Mouse (Mus musculus): ENCODE measurements around the gene Wdr86.
"Not testable (repeated sequence)": the region's sequence is repeated elsewhere in the genome, so short reads cannot be mapped to it uniquely, and the experiment has no call there.

The Wdr86 gene

GRCm38 (mm10) chr5:24733134-24733533 lies 2.6 kb upstream of the Wdr86 start:
- peak; percentile 69 for DNase-seq (ENCODE audit: low spot score)

- no peak for DNase-seq (ENCODE audit: low spot score)
Observed at GRCm38 (mm10) chr5:24730986-24731385, 459 bp upstream of the Wdr86 start.

- DNase-seq (ENCODE audit: low spot score), result peak; percentile 51
Observed at GRCm38 (mm10) chr5:24729797-24730487, 585 bp downstream of the Wdr86 start.

- no peak for DNase-seq (ENCODE audit: low spot score)
Observed at GRCm38 (mm10) chr5:24726901-24727836, 3.4 kb downstream of the Wdr86 start.

- no peak for DNase-seq (ENCODE audit: low spot score)
Observed at GRCm38 (mm10) chr5:24725897-24726296, 4.6 kb downstream of the Wdr86 start.

GRCm38 (mm10) chr5:24724805-24725204 lies 5.7 kb downstream of the Wdr86 start:
- no peak for DNase-seq (ENCODE audit: low spot score)

- DNase-seq (ENCODE audit: low spot score), result no peak
Observed at GRCm38 (mm10) chr5:24724270-24724634, 6.3 kb downstream of the Wdr86 start.

GRCm38 (mm10) chr5:24723527-24724269 lies 6.8 kb downstream of the Wdr86 start:
- DNase-seq (ENCODE audit: low spot score), result no peak

- DNase-seq (ENCODE audit: low spot score), result no peak
Observed at GRCm38 (mm10) chr5:24719852-24720251, 10.7 kb downstream of the Wdr86 start.

- DNase-seq (ENCODE audit: low spot score), result no peak
Observed at GRCm38 (mm10) chr5:24718076-24718475, 12.5 kb downstream of the Wdr86 start.

- DNase-seq (ENCODE audit: low spot score), result no peak
Observed at GRCm38 (mm10) chr5:24713987-24714386, 16.5 kb downstream of the Wdr86 start.

GRCm38 (mm10) chr5:24713199-24713598 lies 17.3 kb downstream of the Wdr86 start:
- DNase-seq (ENCODE audit: low spot score), result no peak

GRCm38 (mm10) chr5:24711615-24712014 lies 18.9 kb downstream of the Wdr86 start:
- no peak for DNase-seq (ENCODE audit: low spot score)

- no peak for DNase-seq (ENCODE audit: low spot score)
Observed at GRCm38 (mm10) chr5:24709962-24710361, 20.6 kb downstream of the Wdr86 start.

- no peak for DNase-seq (ENCODE audit: low spot score)
Observed at GRCm38 (mm10) chr5:24704615-24705014, 25.9 kb downstream of the Wdr86 start.

GRCm38 (mm10) chr5:24701271-24701670 lies 29.3 kb downstream of the Wdr86 start:
- no peak for DNase-seq (ENCODE audit: low spot score)

GRCm38 (mm10) chr5:24696704-24697103 lies 33.8 kb downstream of the Wdr86 start:
- DNase-seq (ENCODE audit: low spot score), result no peak

- no peak for DNase-seq (ENCODE audit: low spot score)
Observed at GRCm38 (mm10) chr5:24687696-24688095, 42.8 kb downstream of the Wdr86 start.

GRCm38 (mm10) chr5:24686671-24687420 lies 43.7 kb downstream of the Wdr86 start:
- DNase-seq (ENCODE audit: low spot score), result not testable (repeated sequence)

- no peak for DNase-seq (ENCODE audit: low spot score)
Observed at GRCm38 (mm10) chr5:24686176-24686575, 44.4 kb downstream of the Wdr86 start.

GRCm38 (mm10) chr5:24685366-24686093 lies 45.0 kb downstream of the Wdr86 start, which contains the start of gene Nub1:
Gene Nub1, plus strand, starts transcription at chr5:24685532.
- peak; percentile 99 for DNase-seq (ENCODE audit: low spot score)
